Mouse (Mus musculus): ENCODE data around the gene L3mbtl4. TPM values are rescaled to one million over a fixed set of nuclear protein-coding genes. Genes with fewer than 3 reads are reported as not detected.
"Not testable (repeated sequence)": the region's sequence is repeated elsewhere in the genome, so short reads cannot be mapped to it uniquely, and the experiment has no call there.

L3mbtl4 gene
- polyA plus RNA-seq, 1 experiment from 2014 or later = 1.1 TPM

GRCm38 (mm10) chr17:68422663-68423498 is 149.3 kb downstream of the L3mbtl4 start:
- no peaks in the 10 kb centered on the region for H3K36me3 ChIP-seq (ENCODE audit: control insufficient read depth, insufficient read depth, low read length)

GRCm38 (mm10) chr17:68433576-68433975 is 160.0 kb downstream of the L3mbtl4 start:
- H3K4me2 ChIP-seq (ENCODE audit: low read length) = no peak overlapping the region
- no peaks in the 10 kb centered on the region for H3K4me1 ChIP-seq (replicated peaks; ENCODE audit: control insufficient read depth, insufficient read depth, low read length)
- 75% methylated on average over 5 of the region's 5 CpGs for WGBS
- no peaks in the 10 kb centered on the region for H3K9me3 ChIP-seq (ENCODE audit: control insufficient read depth, low read length)
- DNase-seq (ENCODE audit: low spot score) (no peak), ATAC-seq (replicated peaks; ENCODE audit: low FRiP score, low TSS enrichment, low read depth) (no peak)
- no peak overlapping the region for H3K4me3 ChIP-seq (ENCODE audit: low read depth, low read length)
- H3K9ac ChIP-seq (ENCODE audit: low read length) = no peak overlapping the region
- no peaks in the 10 kb centered on the region for H3K36me3 ChIP-seq (ENCODE audit: control insufficient read depth, insufficient read depth, low read length)
- no peaks in the 10 kb centered on the region for H3K27me3 ChIP-seq (replicated peaks; ENCODE audit: control insufficient read depth, insufficient read depth, low read length)
- H3K27ac ChIP-seq (ENCODE audit: low read depth) = no peak overlapping the region

More at GRCm38 (mm10) chr17:68422663-68423498, 149.3 kb downstream of the L3mbtl4 start:
- no peak for DNase-seq (ENCODE audit: low spot score)
- Histone ChIP-seq H3K27me3 (replicated peaks; ENCODE audit: control insufficient read depth, insufficient read depth, low read length) (no peaks in the 10 kb centered on the region), H3K4me1 (replicated peaks; ENCODE audit: control insufficient read depth, insufficient read depth, low read length) (no peaks in the 10 kb centered on the region), H3K9me3 (ENCODE audit: control insufficient read depth, low read length) (no peaks in the 10 kb centered on the region), H3K27ac (ENCODE audit: low read depth) (no peak overlapping the region), H3K4me2 (ENCODE audit: low read length) (no peak overlapping the region), H3K4me3 (ENCODE audit: low read depth, low read length) (no peak overlapping the region), H3K9ac (ENCODE audit: low read length) (no peak overlapping the region)
- 56% methylated on average over 12 of the region's 12 CpGs for WGBS
- ATAC-seq (replicated peaks; ENCODE audit: low FRiP score, low TSS enrichment, low read depth) = no peak

GRCm38 (mm10) chr17:68450921-68451320 is 177.3 kb downstream of the L3mbtl4 start:
- H3K36me3 ChIP-seq (ENCODE audit: control insufficient read depth, insufficient read depth, low read length) = no peaks in the 10 kb centered on the region
- no peaks in the 10 kb centered on the region for H3K4me1 ChIP-seq (replicated peaks; ENCODE audit: control insufficient read depth, insufficient read depth, low read length)
- H3K4me2 ChIP-seq (ENCODE audit: low read length) = no peak overlapping the region
- no peak for ATAC-seq (replicated peaks; ENCODE audit: low FRiP score, low TSS enrichment, low read depth)
- no peak for DNase-seq (ENCODE audit: low spot score)
- H3K9me3 ChIP-seq (ENCODE audit: control insufficient read depth, low read length) = no peaks in the 10 kb centered on the region
- H3K27me3 ChIP-seq (replicated peaks; ENCODE audit: control insufficient read depth, insufficient read depth, low read length) = no peaks in the 10 kb centered on the region
- 97% methylated on average over 1 of the region's 1 CpGs for WGBS
- no peak overlapping the region for H3K27ac ChIP-seq (ENCODE audit: low read depth)
- no peak overlapping the region for H3K4me3 ChIP-seq (ENCODE audit: low read depth, low read length)
- no peak overlapping the region for H3K9ac ChIP-seq (ENCODE audit: low read length)

GRCm38 (mm10) chr17:68461471-68461870 is 187.9 kb downstream of the L3mbtl4 start:
- WGBS = 91% methylated on average over 5 of the region's 5 CpGs
- no peaks in the 10 kb centered on the region for H3K9me3 ChIP-seq (ENCODE audit: control insufficient read depth, low read length)
- no peaks in the 10 kb centered on the region for H3K27me3 ChIP-seq (replicated peaks; ENCODE audit: control insufficient read depth, insufficient read depth, low read length)
- ATAC-seq (replicated peaks; ENCODE audit: low FRiP score, low TSS enrichment, low read depth) = no peak
- no peak overlapping the region for H3K27ac ChIP-seq (ENCODE audit: low read depth)
- H3K9ac ChIP-seq (ENCODE audit: low read length) = no peak overlapping the region
- H3K4me2 ChIP-seq (ENCODE audit: low read length) = no peak overlapping the region
- no peaks in the 10 kb centered on the region for H3K4me1 ChIP-seq (replicated peaks; ENCODE audit: control insufficient read depth, insufficient read depth, low read length)
- no peak for DNase-seq (ENCODE audit: low spot score)
- H3K4me3 ChIP-seq (ENCODE audit: low read depth, low read length) = no peak overlapping the region
- no peaks in the 10 kb centered on the region for H3K36me3 ChIP-seq (ENCODE audit: control insufficient read depth, insufficient read depth, low read length)

GRCm38 (mm10) chr17:68467311-68467710 is 193.7 kb downstream of the L3mbtl4 start:
- Histone ChIP-seq H3K27me3 (replicated peaks; ENCODE audit: control insufficient read depth, insufficient read depth, low read length) (no peaks in the 10 kb centered on the region), H3K4me1 (replicated peaks; ENCODE audit: control insufficient read depth, insufficient read depth, low read length) (no peaks in the 10 kb centered on the region), H3K4me3 (ENCODE audit: low read depth, low read length) (no peak overlapping the region), H3K9ac (ENCODE audit: low read length) (no peak overlapping the region), H3K4me2 (ENCODE audit: low read length) (no peak overlapping the region), H3K36me3 (ENCODE audit: control insufficient read depth, insufficient read depth, low read length) (no peaks in the 10 kb centered on the region), H3K9me3 (ENCODE audit: control insufficient read depth, low read length) (no peaks in the 10 kb centered on the region), H3K27ac (ENCODE audit: low read depth) (no peak overlapping the region)
- 28% methylated on average over 1 of the region's 1 CpGs for WGBS
- no peak for ATAC-seq (replicated peaks; ENCODE audit: low FRiP score, low TSS enrichment, low read depth)
- DNase-seq (ENCODE audit: low spot score) = no peak

- H3K27me3 ChIP-seq (replicated peaks; ENCODE audit: control insufficient read depth, insufficient read depth, low read length) = no peaks in the 10 kb centered on the region
- no peak overlapping the region for H3K4me3 ChIP-seq (ENCODE audit: low read depth, low read length)
- H3K9ac ChIP-seq (ENCODE audit: low read length) = no peak overlapping the region
- no peak overlapping the region for H3K27ac ChIP-seq (ENCODE audit: low read depth)
- no peaks in the 10 kb centered on the region for H3K9me3 ChIP-seq (ENCODE audit: control insufficient read depth, low read length)
- H3K36me3 ChIP-seq (ENCODE audit: control insufficient read depth, insufficient read depth, low read length) = no peaks in the 10 kb centered on the region
- DNase-seq (ENCODE audit: low spot score) (no peak), ATAC-seq (replicated peaks; ENCODE audit: low FRiP score, low TSS enrichment, low read depth) (no peak)
- H3K4me1 ChIP-seq (replicated peaks; ENCODE audit: control insufficient read depth, insufficient read depth, low read length) = no peaks in the 10 kb centered on the region
- WGBS = 35% methylated on average over 4 of the region's 4 CpGs
- no peak overlapping the region for H3K4me2 ChIP-seq (ENCODE audit: low read length)
Measured at GRCm38 (mm10) chr17:68490065-68490691, 216.6 kb downstream of the L3mbtl4 start.

- DNase-seq (ENCODE audit: low spot score) (no peak), ATAC-seq (replicated peaks; ENCODE audit: low FRiP score, low TSS enrichment, low read depth) (no peak)
- Histone ChIP-seq H3K9ac (ENCODE audit: low read length) (no peak overlapping the region), H3K9me3 (ENCODE audit: control insufficient read depth, low read length) (no peaks in the 10 kb centered on the region), H3K27ac (ENCODE audit: low read depth) (no peak overlapping the region), H3K27me3 (replicated peaks; ENCODE audit: control insufficient read depth, insufficient read depth, low read length) (no peaks in the 10 kb centered on the region), H3K36me3 (ENCODE audit: control insufficient read depth, insufficient read depth, low read length) (no peaks in the 10 kb centered on the region), H3K4me1 (replicated peaks; ENCODE audit: control insufficient read depth, insufficient read depth, low read length) (no peaks in the 10 kb centered on the region), H3K4me2 (ENCODE audit: low read length) (no peak overlapping the region), H3K4me3 (ENCODE audit: low read depth, low read length) (no peak overlapping the region)
- 91% methylated on average over 3 of the region's 3 CpGs for WGBS
Measured at GRCm38 (mm10) chr17:68492231-68492630, 218.6 kb downstream of the L3mbtl4 start.

GRCm38 (mm10) chr17:68502998-68503397 is 229.4 kb downstream of the L3mbtl4 start:
- H3K9me3 ChIP-seq (ENCODE audit: control insufficient read depth, low read length); H3K36me3 ChIP-seq (ENCODE audit: control insufficient read depth, insufficient read depth, low read length); H3K4me3 ChIP-seq (ENCODE audit: low read depth, low read length); H3K27me3 ChIP-seq (replicated peaks; ENCODE audit: control insufficient read depth, insufficient read depth, low read length); H3K4me2 ChIP-seq (ENCODE audit: low read length); DNase-seq (ENCODE audit: low spot score); H3K9ac ChIP-seq (ENCODE audit: low read length); H3K4me1 ChIP-seq (replicated peaks; ENCODE audit: control insufficient read depth, insufficient read depth, low read length); H3K27ac ChIP-seq (ENCODE audit: low read depth); ATAC-seq (replicated peaks; ENCODE audit: low FRiP score, low TSS enrichment, low read depth): not testable (repeated sequence)
- 80% methylated on average over 2 of the region's 4 CpGs for WGBS
